Mouse (Mus musculus) lung, postnatal 4 days (tissue): ENCODE data around the gene Dock10.

Experiments
- DNase-seq, 2 experiments: peaks; one replicate each; pipeline ENCODE4 v3.0.0; 2021

Gene Dock10

GRCm38 (mm10) chr1:80453971-80454370 lies 304.4 kb downstream of the Dock10 start:
- no peak for DNase-seq

- DNase-seq = no peak
Measured at GRCm38 (mm10) chr1:80451914-80452549, 306.3 kb downstream of the Dock10 start.
